Mouse (Mus musculus) heart, adult 2 months (tissue): ENCODE data around the gene Edn2.

ENCODE experiments used
- CTCF ChIP-seq: fragments of 200-600 bp; IDR thresholded peaks from 2 replicates; pipeline ENCODE4 v1.8.1; 2022; ENCODE audit warnings: antibody characterized with exemption, mild to moderate bottlenecking, moderate library complexity
- EP300 ChIP-seq: fragments of 200-500 bp; IDR thresholded peaks from 2 replicates; pipeline ENCODE4 v1.6.1; 2011; ENCODE audit warnings: low read depth, low read length, control low read depth; ENCODE audit not compliant: insufficient read depth

DNA sequence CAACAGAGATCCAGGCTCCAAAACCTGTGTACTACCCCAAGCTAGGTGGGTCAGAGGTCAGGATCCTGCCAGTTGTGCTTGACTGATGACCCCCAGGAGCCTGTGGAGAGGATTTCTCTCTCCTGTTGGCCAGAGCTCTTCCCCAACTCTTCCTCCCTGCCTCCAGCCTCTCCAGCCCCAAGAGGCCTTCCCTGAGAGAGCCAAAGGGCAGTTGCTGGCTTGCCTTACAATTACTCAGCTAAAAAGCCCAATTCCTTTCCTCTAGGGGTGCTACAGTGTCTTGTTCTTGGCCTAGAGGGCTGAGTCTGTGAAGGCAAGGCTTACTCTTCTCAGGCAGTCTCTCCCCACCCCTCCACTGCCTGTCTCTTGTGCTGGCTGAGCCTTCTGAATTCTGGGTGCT lies 34.0 kb downstream of the Edn2 start:
- peak; percentile 9; the same call in 1 of the 2 replicates for TF ChIP-seq CTCF
- no peak for TF ChIP-seq EP300
